Mouse (Mus musculus) midbrain, embryonic 15.5 days (tissue): ENCODE data around the gene Hmgb1. TPM values are rescaled to one million over a fixed set of nuclear protein-coding genes. Genes with fewer than 3 reads are reported as not detected.

Experiments
- ATAC-seq: fragments of 200-750 bp; cut with Nextera tagmentation; replicated peaks from 2 replicates; pipeline ENCODE4 v1.8.0; 2017; ENCODE audit warnings: moderate TSS enrichment
- H3K27ac ChIP-seq: fragments of 300-500 bp; sonication (generic); 2 replicates; pipeline ENCODE4 v1.5.1; 2015; ENCODE audit warnings: mild to moderate bottlenecking, inconsistent platforms
- H3K27me3 ChIP-seq: fragments of 300-500 bp; sonication (generic); replicated peaks from 2 replicates; pipeline ENCODE4 v1.6.1; 2015; ENCODE audit warnings: inconsistent platforms
- H3K36me3 ChIP-seq: fragments of 300-500 bp; sonication (generic); replicated peaks from 2 replicates; pipeline ENCODE4 v1.6.1; 2015; ENCODE audit warnings: inconsistent platforms
- H3K4me1 ChIP-seq: fragments of 300-500 bp; sonication (generic); 2 replicates; pipeline ENCODE4 v1.6.1; 2015; ENCODE audit warnings: inconsistent platforms
- H3K4me2 ChIP-seq: fragments of 300-500 bp; sonication (generic); 2 replicates; pipeline ENCODE4 v1.6.1; 2015; ENCODE audit warnings: inconsistent platforms, mild to moderate bottlenecking, moderate library complexity
- H3K4me3 ChIP-seq: fragments of 300-500 bp; sonication (generic); 2 replicates; pipeline ENCODE4 v1.5.1; 2015; ENCODE audit warnings: mild to moderate bottlenecking, inconsistent platforms
- H3K9ac ChIP-seq: fragments of 300-500 bp; sonication (generic); 2 replicates; pipeline ENCODE4 v1.6.1; 2015; ENCODE audit warnings: mild to moderate bottlenecking, inconsistent platforms
- H3K9me3 ChIP-seq: fragments of 300-500 bp; sonication (generic); 2 replicates; pipeline ENCODE4 v1.6.1; 2016; ENCODE audit warnings: inconsistent platforms
- WGBS: fragments of 180-500 bp; shearing (Covaris S2); methylation state at CpG from one replicate; pipeline ENCODE4 v1.1.7; 2015; ENCODE audit warnings: mixed read lengths; 5-methylcytosine and 5-hydroxymethylcytosine counted together
- polyA plus RNA-seq: library from polyadenylated mRNA; unstranded; fragments of >200 nt; fragmentation: Nextera tagmentation; extraction: Ambion mirVana; gene quantifications from 2 replicates; pipeline ENCODE4 v1.2.1, GENCODE M21; 2015

Gene Hmgb1
- polyA plus RNA-seq, 1 experiment from 2014 or later = 713 TPM

DNA sequence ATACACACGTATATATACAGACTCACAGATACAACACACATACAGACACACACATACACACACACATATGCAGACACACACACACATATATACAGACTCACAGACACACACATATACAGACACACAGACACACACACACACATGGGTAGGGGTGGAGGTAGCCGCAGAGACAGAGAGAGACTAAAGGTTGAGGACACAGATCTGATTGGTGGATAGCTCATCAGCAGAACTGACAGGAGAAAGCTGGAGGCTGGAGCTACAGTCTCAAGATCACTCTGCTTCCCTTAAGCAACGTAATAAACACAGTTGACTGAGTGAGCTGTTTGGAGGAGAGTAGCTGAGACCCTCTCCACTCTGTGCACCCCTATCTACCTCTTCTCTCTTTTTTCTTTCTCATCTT, 75.1 kb downstream of the Hmgb1 start:
- Histone ChIP-seq H3K4me3 (no peak overlapping the region), H3K4me2 (no peak overlapping the region), H3K27ac (no peak overlapping the region), H3K36me3 (no peaks in the 10 kb centered on the region), H3K27me3 (no peaks in the 10 kb centered on the region), H3K9me3 (no peaks in the 10 kb centered on the region), H3K9ac (no peak overlapping the region), H3K4me1 (0 out of 2 replicates have a peak, but pooled peaks cover 9% of the 10 kb centered on the region)
- WGBS = 83% methylated on average over 3 of the region's 3 CpGs
- no peak for ATAC-seq

GRCm38 (mm10) chr5:149108178-149108577, 76.1 kb downstream of the Hmgb1 start:
- H3K27me3 ChIP-seq = no peaks in the 10 kb centered on the region
- H3K9me3 ChIP-seq = no peaks in the 10 kb centered on the region
- WGBS = 79% methylated on average over 15 of the region's 15 CpGs
- H3K4me3 ChIP-seq = no peak overlapping the region
- no peak overlapping the region for H3K4me2 ChIP-seq
- ATAC-seq = no peak
- H3K27ac ChIP-seq = no peak overlapping the region
- no peaks in the 10 kb centered on the region for H3K36me3 ChIP-seq
- H3K9ac ChIP-seq = no peak overlapping the region
- H3K4me1 ChIP-seq = 0 out of 2 replicates have a peak, but pooled peaks cover 3% of the 10 kb centered on the region

- WGBS = 61% methylated on average over 3 of the region's 3 CpGs
- no peak overlapping the region for H3K27ac ChIP-seq
Measured at GRCm38 (mm10) chr5:149107566-149107965, 76.7 kb downstream of the Hmgb1 start.

DNA sequence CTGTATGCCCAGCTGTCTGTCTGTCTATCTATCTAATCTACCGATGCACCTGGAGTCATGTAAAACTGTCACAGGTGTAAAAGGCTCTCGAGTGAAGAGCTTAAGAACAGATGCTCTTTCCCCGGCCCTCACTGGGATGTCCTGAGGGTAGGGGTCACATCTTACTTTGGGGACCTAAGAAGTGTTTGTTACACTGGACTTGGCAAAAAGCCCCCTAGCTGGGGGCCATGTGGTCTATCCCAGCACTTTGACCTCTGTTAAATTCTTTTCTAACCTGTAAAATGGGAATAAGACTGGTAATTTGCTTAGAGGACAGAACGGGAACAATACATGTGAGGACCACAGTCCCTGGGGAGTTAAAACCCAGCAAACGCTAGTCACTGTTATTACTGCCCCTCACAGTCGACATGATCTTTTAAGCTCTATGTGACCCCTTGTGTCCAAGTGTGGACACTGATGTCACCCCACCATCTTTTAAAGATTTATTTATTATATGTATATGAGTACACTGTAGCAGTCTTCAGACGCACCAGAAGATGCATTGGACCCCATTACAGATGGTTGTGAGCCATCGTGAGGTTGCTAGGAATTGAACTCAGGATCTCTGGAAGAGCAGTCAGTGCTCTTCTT, 80.1 kb downstream of the Hmgb1 start:
- Histone ChIP-seq H3K9ac (no peak overlapping the region), H3K9me3 (no peaks in the 10 kb centered on the region), H3K27ac (no peak overlapping the region), H3K4me3 (no peak overlapping the region), H3K4me1 (0 out of 2 replicates have a peak, but pooled peaks cover 3% of the 10 kb centered on the region), H3K4me2 (no peak overlapping the region), H3K36me3 (no peaks in the 10 kb centered on the region), H3K27me3 (no peaks in the 10 kb centered on the region)
- no peak for ATAC-seq
- whole genome bisulfite sequencing = 88% methylated on average over 8 of the region's 8 CpGs

More at GRCm38 (mm10) chr5:149107566-149107965, 76.7 kb downstream of the Hmgb1 start:
- no peak for ATAC-seq
- no peaks in the 10 kb centered on the region for H3K9me3 ChIP-seq
- H3K4me2 ChIP-seq = no peak overlapping the region
- H3K36me3 ChIP-seq = no peaks in the 10 kb centered on the region
- no peak overlapping the region for H3K9ac ChIP-seq
- H3K4me1 ChIP-seq = 0 out of 2 replicates have a peak, but pooled peaks cover 3% of the 10 kb centered on the region
- H3K4me3 ChIP-seq = no peak overlapping the region
- no peaks in the 10 kb centered on the region for H3K27me3 ChIP-seq

DNA sequence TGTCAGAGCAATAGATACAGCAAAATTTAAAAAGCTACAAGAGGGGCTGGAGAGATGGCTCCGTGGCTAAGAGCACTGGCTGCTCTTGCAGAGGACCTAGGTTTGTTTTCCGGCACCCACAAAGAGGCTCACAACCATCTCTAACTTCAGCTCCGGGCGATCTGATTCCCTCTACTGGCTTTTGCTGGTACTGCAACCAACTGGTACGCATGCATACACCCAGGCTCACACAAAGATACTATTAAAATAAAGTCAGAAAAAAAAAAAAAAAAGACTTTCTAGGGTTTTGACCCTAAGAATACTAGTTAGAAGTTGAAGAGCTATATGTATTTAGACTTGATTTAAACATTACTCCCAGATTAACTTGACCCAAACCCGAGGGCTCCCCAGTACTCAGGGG, 82.4 kb downstream of the Hmgb1 start:
- Histone ChIP-seq H3K4me3 (no peak overlapping the region), H3K9ac (no peak overlapping the region), H3K9me3 (no peaks in the 10 kb centered on the region), H3K36me3 (no peaks in the 10 kb centered on the region), H3K4me2 (no peak overlapping the region), H3K27me3 (no peaks in the 10 kb centered on the region), H3K27ac (no peak overlapping the region), H3K4me1 (0 out of 2 replicates have a peak, but pooled peaks cover 1% of the 10 kb centered on the region)
- ATAC-seq = no peak
- WGBS = 84% methylated on average over 6 of the region's 6 CpGs

- no peaks in the 10 kb centered on the region for H3K9me3 ChIP-seq
- no peaks in the 10 kb centered on the region for H3K36me3 ChIP-seq
- no peaks in the 10 kb centered on the region for H3K27me3 ChIP-seq
- no peak for ATAC-seq
- H3K4me3 ChIP-seq = no peak overlapping the region
- no peak overlapping the region for H3K9ac ChIP-seq
- no peak overlapping the region for H3K4me2 ChIP-seq
- 72% methylated on average over 3 of the region's 3 CpGs for WGBS
- H3K4me1 ChIP-seq = no peaks in the 10 kb centered on the region
- H3K27ac ChIP-seq = no peak overlapping the region
Measured at GRCm38 (mm10) chr5:149100091-149100490, 84.2 kb downstream of the Hmgb1 start.

DNA sequence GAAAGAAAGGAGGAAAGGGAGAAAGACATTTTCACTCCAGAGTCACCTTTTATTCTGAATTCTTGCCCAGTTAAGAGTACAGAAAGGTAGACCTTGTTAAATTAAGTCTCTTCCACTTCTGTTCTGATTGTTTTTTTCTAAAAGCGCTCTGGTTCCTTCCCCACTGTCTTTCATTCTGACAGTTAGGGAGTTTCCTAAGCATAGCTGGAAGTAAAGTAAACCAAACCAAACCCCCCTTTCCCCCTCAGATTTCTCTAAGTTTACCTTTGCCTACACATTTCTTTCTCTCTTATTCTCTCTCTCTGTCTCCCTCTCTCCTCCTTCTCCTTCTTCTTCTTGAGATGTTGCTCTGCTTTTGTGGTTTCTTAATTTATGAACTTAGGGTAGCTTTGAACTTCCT, 85.3 kb downstream of the Hmgb1 start:
- no peaks in the 10 kb centered on the region for H3K36me3 ChIP-seq
- H3K27ac ChIP-seq = no peak overlapping the region
- no peak for ATAC-seq
- no peaks in the 10 kb centered on the region for H3K4me1 ChIP-seq
- WGBS = 84% methylated on average over 1 of the region's 1 CpGs
- H3K4me3 ChIP-seq = no peak overlapping the region
- no peaks in the 10 kb centered on the region for H3K9me3 ChIP-seq
- no peak overlapping the region for H3K4me2 ChIP-seq
- H3K9ac ChIP-seq = no peak overlapping the region
- no peaks in the 10 kb centered on the region for H3K27me3 ChIP-seq

GRCm38 (mm10) chr5:149097841-149098240, 86.4 kb downstream of the Hmgb1 start:
- H3K9ac ChIP-seq = no peak overlapping the region
- H3K27me3 ChIP-seq = no peaks in the 10 kb centered on the region
- no peaks in the 10 kb centered on the region for H3K4me1 ChIP-seq
- H3K27ac ChIP-seq = no peak overlapping the region
- H3K9me3 ChIP-seq = no peaks in the 10 kb centered on the region
- H3K4me3 ChIP-seq = no peak overlapping the region
- H3K36me3 ChIP-seq = no peaks in the 10 kb centered on the region
- H3K4me2 ChIP-seq = no peak overlapping the region
- ATAC-seq = no peak
- WGBS = 90% methylated on average over 5 of the region's 5 CpGs

- no peaks in the 10 kb centered on the region for H3K9me3 ChIP-seq
- H3K4me2 ChIP-seq = no peak overlapping the region
- no peak overlapping the region for H3K9ac ChIP-seq
- ATAC-seq = no peak
- no peaks in the 10 kb centered on the region for H3K36me3 ChIP-seq
- WGBS = 81% methylated on average over 11 of the region's 11 CpGs
- H3K4me1 ChIP-seq = no peaks in the 10 kb centered on the region
- no peaks in the 10 kb centered on the region for H3K27me3 ChIP-seq
- no peak overlapping the region for H3K4me3 ChIP-seq
- H3K27ac ChIP-seq = no peak overlapping the region
Measured at GRCm38 (mm10) chr5:149096284-149096683, 88.0 kb downstream of the Hmgb1 start.

DNA sequence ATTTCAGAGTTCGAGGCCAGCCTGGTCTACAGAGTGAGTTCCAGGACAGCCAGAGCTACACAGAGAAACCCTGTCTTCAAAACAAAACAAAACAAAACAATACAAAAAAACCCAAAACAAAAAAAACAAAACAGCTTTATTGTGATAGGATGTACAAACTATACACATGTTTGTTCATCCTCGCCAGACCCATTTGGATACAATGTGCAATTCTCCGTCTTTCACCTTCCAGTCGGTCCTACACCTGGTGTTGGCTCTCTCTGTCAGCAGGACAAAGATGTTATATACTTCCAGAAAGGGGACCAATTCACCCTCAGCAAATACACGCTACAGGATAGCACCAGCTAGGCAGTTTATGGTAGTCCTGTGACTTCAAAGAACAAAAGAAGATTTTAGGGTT, 91.4 kb downstream of the Hmgb1 start:
- WGBS = 89% methylated on average over 5 of the region's 5 CpGs

DNA sequence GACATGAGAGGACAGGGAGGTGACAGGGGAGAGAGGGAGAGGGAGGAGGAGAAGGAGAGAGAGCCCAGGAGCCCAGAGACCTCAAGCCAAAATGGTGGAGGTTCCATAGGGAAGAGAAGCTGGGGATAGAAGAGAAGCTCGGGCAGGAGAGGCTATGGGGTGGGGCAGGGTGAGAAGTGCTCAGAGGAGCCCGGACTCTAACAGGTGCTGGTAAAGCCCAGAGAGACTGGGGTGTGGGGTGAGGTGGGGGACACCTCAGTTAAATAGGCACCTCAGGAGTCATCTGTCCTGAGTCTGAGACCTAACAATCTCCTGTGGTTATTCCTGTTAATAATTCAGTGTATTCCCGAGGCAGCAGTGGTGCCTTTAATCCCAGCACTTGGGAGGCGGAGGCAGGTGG, 91.8 kb downstream of the Hmgb1 start:
- WGBS = 84% methylated on average over 4 of the region's 4 CpGs
- H3K4me2 ChIP-seq = no peak overlapping the region
- H3K4me1 ChIP-seq = no peaks in the 10 kb centered on the region
- H3K9ac ChIP-seq = no peak overlapping the region
- ATAC-seq = no peak
- H3K27me3 ChIP-seq = no peaks in the 10 kb centered on the region
- H3K4me3 ChIP-seq = no peak overlapping the region
- no peaks in the 10 kb centered on the region for H3K9me3 ChIP-seq
- no peak overlapping the region for H3K27ac ChIP-seq
- no peaks in the 10 kb centered on the region for H3K36me3 ChIP-seq

More for the DNA sequence above, 91.4 kb downstream of the Hmgb1 start:
- no peak overlapping the region for H3K9ac ChIP-seq
- H3K4me1 ChIP-seq = no peaks in the 10 kb centered on the region
- no peaks in the 10 kb centered on the region for H3K27me3 ChIP-seq
- H3K4me2 ChIP-seq = no peak overlapping the region
- no peak overlapping the region for H3K4me3 ChIP-seq
- no peak overlapping the region for H3K27ac ChIP-seq
- ATAC-seq = no peak
- H3K36me3 ChIP-seq = no peaks in the 10 kb centered on the region
- no peaks in the 10 kb centered on the region for H3K9me3 ChIP-seq

GRCm38 (mm10) chr5:149091256-149091655, 93.0 kb downstream of the Hmgb1 start:
- no peak for ATAC-seq
- Histone ChIP-seq H3K27ac (no peak overlapping the region), H3K4me3 (no peak overlapping the region), H3K9me3 (no peaks in the 10 kb centered on the region), H3K36me3 (no peaks in the 10 kb centered on the region), H3K4me2 (no peak overlapping the region), H3K9ac (no peak overlapping the region), H3K27me3 (no peaks in the 10 kb centered on the region), H3K4me1 (no peaks in the 10 kb centered on the region)
- WGBS = 91% methylated on average over 14 of the region's 14 CpGs

DNA sequence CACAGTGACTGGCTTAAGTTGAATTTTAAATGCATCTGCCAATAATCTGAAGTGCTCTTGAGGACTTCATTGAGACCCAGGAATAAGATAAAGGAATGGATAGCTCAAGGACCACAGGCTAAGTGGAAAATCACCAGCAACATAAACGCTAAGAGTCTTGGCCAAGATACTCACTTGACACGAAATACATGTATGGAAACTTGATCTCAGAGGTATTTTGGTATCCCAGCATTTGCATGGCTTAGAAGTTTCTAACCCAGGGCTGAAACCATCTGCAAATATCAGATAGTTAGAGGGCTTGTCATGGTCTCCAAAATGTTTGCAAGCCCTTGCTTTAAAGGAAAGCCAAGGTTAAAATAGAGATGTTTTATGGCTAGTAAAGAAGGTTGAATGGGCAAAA, 94.4 kb downstream of the Hmgb1 start:
- H3K27ac ChIP-seq = no peak overlapping the region
- H3K27me3 ChIP-seq = no peaks in the 10 kb centered on the region
- H3K9me3 ChIP-seq = no peaks in the 10 kb centered on the region
- H3K4me2 ChIP-seq = no peak overlapping the region
- no peaks in the 10 kb centered on the region for H3K4me1 ChIP-seq
- no peak overlapping the region for H3K4me3 ChIP-seq
- H3K9ac ChIP-seq = no peak overlapping the region
- 83% methylated on average over 2 of the region's 2 CpGs for WGBS
- no peaks in the 10 kb centered on the region for H3K36me3 ChIP-seq
- no peak for ATAC-seq
